Comparison of ENCODE assay signal across 32 mouse cellular contexts in genomic region chr3:103595271-103595810, GRCm38 (mm10). TPM values are rescaled to one million over a fixed set of nuclear protein-coding genes. Genes with fewer than 3 reads are reported as not detected.
DNase-seq lines count a peak whose midpoint lies in the region; ATAC-seq and TF ChIP-seq lines count a peak whose summit lies in the region.
"Had no signal": no experiment of that assay in that cellular context is flagged by ENCODE, and none has a peak within 500 bp of the region (broad histone marks: within the 10 kb centered on the region; RNA-seq: fewer than 3 reads in every experiment).

No protein-coding gene starts in this region.

- H3K9me3 ChIP-seq in lung, embryonic 16.5 days (ENCODE audit: control insufficient read depth, low read length): no peaks in the 10 kb centered on the region
- H3K9me3 ChIP-seq in midbrain, embryonic 11.5 days (ENCODE audit: control insufficient read depth, low read length): no peaks in the 10 kb centered on the region
- H3K9me3 ChIP-seq in liver, embryonic 11.5 days (ENCODE audit: control insufficient read depth, low read length): no peaks in the 10 kb centered on the region
- H3K9me3 ChIP-seq: forebrain, embryonic 13.5 days; heart, embryonic 13.5 days; kidney, embryonic 15.5 days; limb, embryonic 12.5 days; liver, embryonic 12.5 days; midbrain, embryonic 15.5 days; neural tube, embryonic 15.5 days had no signal

- peaks cover 2% of the 10 kb centered on the region for H3K4me1 ChIP-seq in lung, embryonic 16.5 days (replicated peaks; ENCODE audit: control insufficient read depth, insufficient read depth, low read length)
- peaks cover 5% of the 10 kb centered on the region for H3K4me1 ChIP-seq in lung, adult 2 months (ENCODE audit: control insufficient read depth, insufficient read depth, low read length)
- no peaks in the 10 kb centered on the region for H3K4me1 ChIP-seq in midbrain, embryonic 11.5 days (ENCODE audit: control insufficient read depth, insufficient read depth, low read length)
- no peaks in the 10 kb centered on the region for H3K4me1 ChIP-seq in liver, embryonic 11.5 days (replicated peaks; ENCODE audit: control insufficient read depth, insufficient read depth, low read length)
- H3K4me1 ChIP-seq: kidney, embryonic 15.5 days; limb, embryonic 12.5 days; liver, embryonic 12.5 days; midbrain, embryonic 15.5 days had no signal

- H3K36me3 ChIP-seq in lung, embryonic 16.5 days (ENCODE audit: control insufficient read depth, insufficient read depth, low read length): no peaks in the 10 kb centered on the region
- no peaks in the 10 kb centered on the region for H3K36me3 ChIP-seq in midbrain, embryonic 11.5 days (ENCODE audit: control insufficient read depth, insufficient read depth, low read length)
- H3K36me3 ChIP-seq in liver, embryonic 11.5 days (ENCODE audit: control insufficient read depth, insufficient read depth, low read length): no peaks in the 10 kb centered on the region
- H3K36me3 ChIP-seq: heart, embryonic 13.5 days; kidney, embryonic 15.5 days; limb, embryonic 12.5 days; liver, embryonic 12.5 days; midbrain, embryonic 15.5 days; neural tube, embryonic 15.5 days had no signal

- no peak overlapping the region for H3K4me2 ChIP-seq in lung, embryonic 16.5 days (ENCODE audit: low read depth, low read length)
- H3K4me2 ChIP-seq in midbrain, embryonic 11.5 days: no peak overlapping the region
- H3K4me2 ChIP-seq in liver, embryonic 11.5 days: no peak overlapping the region
- H3K4me2 ChIP-seq: forebrain, embryonic 13.5 days; heart, embryonic 13.5 days; kidney, embryonic 15.5 days; limb, embryonic 12.5 days; liver, embryonic 12.5 days; midbrain, embryonic 15.5 days; neural tube, embryonic 15.5 days had no signal

- ATAC-seq in lung, embryonic 16.5 days (ENCODE audit: low read depth): peak; percentile 56
- ATAC-seq in midbrain, embryonic 11.5 days (ENCODE audit: low FRiP score): no peak
- ATAC-seq in liver, embryonic 11.5 days (replicated peaks; ENCODE audit: low FRiP score): no peak
- ATAC-seq: forebrain, embryonic 13.5 days; hindbrain, embryonic 16.5 days; liver, embryonic 12.5 days; liver, postnatal 0 days; midbrain, embryonic 15.5 days; Patski had no signal

- peak; percentile 59 for DNase-seq in adrenal gland, adult 2 months
- no peak for DNase-seq in adrenal gland, adult 18-20 months (ENCODE audit: low spot score in 2 of 2)
- no peak for DNase-seq in lung, adult 2 months
- DNase-seq in adrenal gland, postnatal 14 days: peak; percentile 55
- peak; percentile 69 for DNase-seq in retina, postnatal 1 day
- DNase-seq in midbrain, embryonic 11.5 days (ENCODE audit: low spot score, missing footprints): no peak
- no peak for DNase-seq in liver, embryonic 11.5 days (ENCODE audit: low spot score)
- DNase-seq: cerebellum, adult 2 months; cerebellum, postnatal 36 days; gastrocnemius, postnatal 25 days; kidney, adult 18-20 months; kidney, postnatal 25 days; liver, postnatal 0 days; right cerebral cortex, adult 18-20 months; spleen, adult 18-20 months; thymus, postnatal 14 days had no signal

- TF ChIP-seq POLR2A in lung, adult 2 months (IDR thresholded peaks at IDR 0.05; ENCODE audit: borderline replicate concordance, extremely low read depth, low read depth, low read length): no peak

- 63% methylated on average over 7 of the region's 7 CpGs for WGBS in lung, embryonic 16.5 days
- WGBS in lung, adult 2 months: 61% methylated on average over 7 of the region's 7 CpGs
- WGBS in midbrain, embryonic 11.5 days: 84% methylated on average over 7 of the region's 7 CpGs
- WGBS in liver, embryonic 11.5 days: 79% methylated on average over 7 of the region's 7 CpGs

- H3K27ac ChIP-seq in lung, embryonic 16.5 days (ENCODE audit: low read length): no peak overlapping the region
- H3K27ac ChIP-seq in midbrain, embryonic 11.5 days (ENCODE audit: low read depth, low read length): no peak overlapping the region
- H3K27ac ChIP-seq in liver, embryonic 11.5 days (ENCODE audit: low read depth, low read length): no peak overlapping the region
- H3K27ac ChIP-seq: forebrain, embryonic 13.5 days; heart, embryonic 13.5 days; kidney, embryonic 15.5 days; left cerebral cortex, adult 2 months; limb, embryonic 12.5 days; liver, embryonic 12.5 days; midbrain, embryonic 15.5 days; neural tube, embryonic 15.5 days had no signal

- H3K27me3 ChIP-seq in lung, embryonic 16.5 days (ENCODE audit: control insufficient read depth, insufficient read depth, low read depth, low read length): no peaks in the 10 kb centered on the region
- H3K27me3 ChIP-seq in midbrain, embryonic 11.5 days (ENCODE audit: control insufficient read depth, insufficient read depth, low read length): no peaks in the 10 kb centered on the region
- H3K27me3 ChIP-seq in liver, embryonic 11.5 days (replicated peaks; ENCODE audit: control insufficient read depth, insufficient read depth, low read length): no peaks in the 10 kb centered on the region
- H3K27me3 ChIP-seq: forebrain, embryonic 13.5 days; heart, embryonic 13.5 days; kidney, embryonic 15.5 days; limb, embryonic 12.5 days; liver, embryonic 12.5 days; midbrain, embryonic 15.5 days; neural tube, embryonic 15.5 days had no signal

- no peak overlapping the region for H3K4me3 ChIP-seq in lung, embryonic 16.5 days (ENCODE audit: low read length)
- no peak overlapping the region for H3K4me3 ChIP-seq in lung, adult 2 months (replicated peaks; ENCODE audit: extremely low read depth, low read depth, low read length)
- no peak overlapping the region for H3K4me3 ChIP-seq in midbrain, embryonic 11.5 days (ENCODE audit: low read depth, low read length)
- no peak overlapping the region for H3K4me3 ChIP-seq in liver, embryonic 11.5 days (ENCODE audit: low read depth, low read length)
- H3K4me3 ChIP-seq: forebrain, embryonic 13.5 days; heart, embryonic 13.5 days; kidney, embryonic 15.5 days; left cerebral cortex, adult 2 months; limb, embryonic 12.5 days; liver, embryonic 12.5 days; midbrain, embryonic 15.5 days; neural tube, embryonic 15.5 days had no signal

- no peak for TF ChIP-seq CTCF in lung, adult 2 months (IDR thresholded peaks at IDR 0.05; ENCODE audit: insufficient read depth, low read length)

- H3K9ac ChIP-seq in lung, embryonic 16.5 days (ENCODE audit: low read length): no peak overlapping the region
- no peak overlapping the region for H3K9ac ChIP-seq in midbrain, embryonic 11.5 days (ENCODE audit: low read length)
- H3K9ac ChIP-seq in liver, embryonic 11.5 days (ENCODE audit: low read depth, low read length): no peak overlapping the region
- H3K9ac ChIP-seq: forebrain, embryonic 13.5 days; heart, embryonic 13.5 days; kidney, embryonic 15.5 days; limb, embryonic 12.5 days; liver, embryonic 12.5 days; liver, postnatal 0 days; midbrain, embryonic 15.5 days; neural tube, embryonic 15.5 days had no signal

RNA-seq across cellular contexts. Expression of gene Syt6, which starts 20.3 kb away (rescaled TPM):
- total RNA-seq in adrenal gland, adult 2 months (2021): not detected
- polyA plus RNA-seq in adrenal gland, adult 2 months (2012; rRNA removed): not detected in 2 replicates
- total RNA-seq in adrenal gland, adult 18-20 months (2021): not detected
- 0.41 and 0.48 TPM in 2 replicates for polyA plus RNA-seq in lung, embryonic 16.5 days (2015; fragmentation: Nextera tagmentation; extraction: Ambion mirVana)
- 0.63 and 1.1 TPM in 2 replicates for polyA plus RNA-seq in lung, adult 2 months (2012; rRNA removed)
- 0.08 TPM in 1 of 2 replicates, not detected in the other for total RNA-seq in adrenal gland, postnatal 14 days (2021)
- polyA plus RNA-seq in midbrain, embryonic 11.5 days (2014; fragmentation: Nextera tagmentation; extraction: Ambion mirVana): 4.3 and 5.6 TPM in 2 replicates
- 0.32 and 0.52 TPM in 2 replicates for polyA plus RNA-seq in liver, embryonic 11.5 days (2014; fragmentation: Nextera tagmentation; extraction: Ambion mirVana)
- total RNA-seq: CH12.LX; gastrocnemius, postnatal 25 days; heart, adult 8-10 months; heart, postnatal 25 days had no signal
- polyA plus RNA-seq: C2C12; liver, postnatal 0 days; Patski had no signal

RNA-seq across cellular contexts. Expression of gene Atg4a-ps, which starts 50.5 kb away (rescaled TPM):
- 1 to 10 TPM in 1 of 2 experiments, under 1 TPM in 1; 0.14 to 3.7 TPM for total RNA-seq in adrenal gland, adult 2 months (2021)
- not detected in 2 replicates for polyA plus RNA-seq in adrenal gland, adult 2 months (2012; rRNA removed)
- total RNA-seq in adrenal gland, adult 18-20 months (2021): 1 to 10 TPM in 1 of 2 experiments, not detected in 1; 1.8 TPM
- 0.09 and 0.13 TPM in 2 replicates for polyA plus RNA-seq in lung, embryonic 16.5 days (2015; fragmentation: Nextera tagmentation; extraction: Ambion mirVana)
- polyA plus RNA-seq in lung, adult 2 months (2012; rRNA removed): not detected in 2 replicates
- 0.19 TPM in 1 of 2 replicates, not detected in the other for total RNA-seq in adrenal gland, postnatal 14 days (2021)
- 0.08 and 0.19 TPM in 2 replicates for polyA plus RNA-seq in midbrain, embryonic 11.5 days (2014; fragmentation: Nextera tagmentation; extraction: Ambion mirVana)
- 0.08 and 0.25 TPM in 2 replicates for polyA plus RNA-seq in liver, embryonic 11.5 days (2014; fragmentation: Nextera tagmentation; extraction: Ambion mirVana)
- polyA plus RNA-seq: hindbrain, embryonic 11.5 days; kidney, embryonic 15.5 days; midbrain, embryonic 15.5 days had no signal

Comparison
In these comparisons a context has a peak if more than half of its experiments do, and no peak if none do; other contexts are left out.
1. DNase-seq: peak in adrenal gland, adult 2 months (single experiment), adrenal gland, postnatal 14 days (single experiment) and retina, postnatal 1 day (single experiment); none in adrenal gland, adult 18-20 months (0 of 2), lung, adult 2 months (single experiment), midbrain, embryonic 11.5 days (single experiment) and liver, embryonic 11.5 days (single experiment).